Mouse (Mus musculus) embryonic facial prominence, embryonic 11.5 days (tissue): ENCODE data around the gene Dach2. TPM values are rescaled to one million over a fixed set of nuclear protein-coding genes. Genes with fewer than 3 reads are reported as not detected.
"Not testable (repeated sequence)": the region's sequence is repeated elsewhere in the genome, so short reads cannot be mapped to it uniquely, and the experiment has no call there.

Source experiments
- ATAC-seq: fragments of 200-750 bp; cut with Nextera tagmentation; replicated peaks from 2 replicates; pipeline ENCODE4 v1.8.0; 2017; ENCODE audit warnings: low read depth; ENCODE audit not compliant: insufficient number of reproducible peaks, low FRiP score, low TSS enrichment
- DNase-seq: peaks from one replicate; pipeline ENCODE4 v3.0.0-alpha.2; 2015; ENCODE audit warnings: low spot score
- H3K27ac ChIP-seq: fragments of 300-500 bp; sonication (generic); replicated peaks from 2 replicates; pipeline ENCODE4 v1.5.1; 2014; ENCODE audit warnings: mild to moderate bottlenecking, low read depth, low read length, control low read depth
- H3K27me3 ChIP-seq: fragments of 300-500 bp; sonication (generic); 2 replicates; pipeline ENCODE4 v1.6.1; 2014; ENCODE audit warnings: mild to moderate bottlenecking, low read length, moderate library complexity, mixed read lengths; ENCODE audit not compliant: control insufficient read depth, insufficient read depth
- H3K36me3 ChIP-seq: fragments of 300-500 bp; sonication (generic); replicated peaks from 2 replicates; pipeline ENCODE4 v1.6.1; 2014; ENCODE audit warnings: low read depth, mild to moderate bottlenecking, low read length, moderate library complexity, mixed read lengths; ENCODE audit not compliant: control insufficient read depth, insufficient read depth
- H3K4me1 ChIP-seq: fragments of 300-500 bp; sonication (generic); 2 replicates; pipeline ENCODE4 v1.6.1; 2014; ENCODE audit warnings: low read length, mixed read lengths; ENCODE audit not compliant: control insufficient read depth, insufficient read depth
- H3K4me2 ChIP-seq: fragments of 300-500 bp; sonication (generic); 2 replicates; pipeline ENCODE4 v1.6.1; 2014; ENCODE audit warnings: low read depth, mild to moderate bottlenecking, control low read depth, low read length, moderate library complexity
- H3K4me3 ChIP-seq: fragments of 300-500 bp; sonication (generic); 2 replicates; pipeline ENCODE4 v1.5.1; 2014; ENCODE audit warnings: low read depth, low read length, control low read depth
- H3K9ac ChIP-seq: fragments of 300-500 bp; sonication (generic); replicated peaks from 2 replicates; pipeline ENCODE4 v1.6.1; 2014; ENCODE audit warnings: mild to moderate bottlenecking, control low read depth, low read length
- H3K9me3 ChIP-seq: fragments of 300-500 bp; sonication (generic); replicated peaks from 2 replicates; pipeline ENCODE4 v1.6.1; 2016; ENCODE audit warnings: mild to moderate bottlenecking, low read length, inconsistent platforms, mixed read lengths; ENCODE audit not compliant: control insufficient read depth
- whole genome bisulfite sequencing: fragments of 180-500 bp; shearing (Covaris S2); extraction: QIAGEN DNeasy Blood & Tissue Kit; methylation state at CpG from one replicate; pipeline ENCODE4 v1.1.7; 2014; 5-methylcytosine and 5-hydroxymethylcytosine counted together
- polyA plus RNA-seq: library from polyadenylated mRNA; unstranded; fragments of >200 nt; fragmentation: Nextera tagmentation; extraction: Ambion mirVana; gene quantifications from 2 replicates; pipeline ENCODE4 v1.2.1, GENCODE M21; 2014

Dach2 gene
- polyA plus RNA-seq = 6.8 and 8.5 TPM in 2 replicates

DNA sequence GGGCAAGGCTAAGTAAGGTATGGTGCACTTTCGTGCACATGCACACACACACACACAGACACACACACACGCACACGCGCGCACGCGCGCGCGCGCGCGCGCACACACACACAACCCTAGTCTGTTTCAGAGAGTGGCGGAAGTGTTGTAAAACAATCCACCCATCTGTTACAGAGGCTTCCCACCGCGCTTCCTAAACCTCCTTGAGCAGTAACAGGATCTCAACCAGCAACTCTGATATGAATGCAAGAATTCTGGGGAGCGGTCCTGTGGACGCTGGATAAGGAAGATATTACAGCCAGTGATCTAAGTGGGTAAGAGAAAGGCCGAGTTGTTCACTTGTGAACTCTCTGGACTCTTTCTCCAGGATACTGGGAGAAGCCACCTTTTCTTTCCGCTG, at the start of gene Dach2:
Gene Dach2 (plus strand): TSS at position 107 of the 400 bp plus-strand sequence.
- ATAC-seq = peak; percentile 41; the same call in 1 of the 2 replicates
- H3K9ac ChIP-seq = peak within 1 kb of the TSS; percentile 44
- no peaks in the 10 kb centered on the region for H3K36me3 ChIP-seq
- DNase-seq = peak; percentile 51
- WGBS = 16% methylated on average over 21 of the region's 21 CpGs
- H3K4me2 ChIP-seq = peak within 1 kb of the TSS; percentile 62
- no peaks in the 10 kb centered on the region for H3K27me3 ChIP-seq
- H3K9me3 ChIP-seq = no peaks in the 10 kb centered on the region
- no peak within 1 kb of the TSS for H3K27ac ChIP-seq
- H3K4me1 ChIP-seq = no peaks in the 10 kb centered on the region
- H3K4me3 ChIP-seq = peak within 1 kb of the TSS; percentile 47

DNA sequence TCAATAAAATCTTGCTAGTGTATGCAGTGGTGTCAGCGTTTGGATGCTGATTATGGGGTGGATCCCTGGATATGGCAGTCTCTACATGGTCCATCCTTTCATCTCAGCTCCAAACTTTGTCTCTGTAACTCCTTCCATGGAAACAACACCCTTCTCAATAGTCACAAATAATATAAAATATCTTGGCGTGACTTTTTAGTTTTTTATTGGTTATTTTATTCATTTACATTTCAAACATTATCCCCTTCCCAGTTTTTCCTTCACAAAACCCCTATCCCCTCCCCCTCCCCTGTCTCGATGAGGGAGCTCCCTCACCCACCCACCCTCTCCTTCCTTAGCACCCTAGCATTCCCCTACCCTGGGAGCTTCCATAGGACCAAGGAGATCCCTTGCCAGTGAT, 44.9 kb upstream of the Dach2 start:
- not testable (repeated sequence) for H3K27me3 ChIP-seq, H3K9ac ChIP-seq, H3K9me3 ChIP-seq, H3K4me2 ChIP-seq, H3K4me1 ChIP-seq, ATAC-seq, H3K4me3 ChIP-seq, H3K36me3 ChIP-seq, DNase-seq, H3K27ac ChIP-seq
- 75% methylated on average over 2 of the region's 3 CpGs for WGBS

DNA sequence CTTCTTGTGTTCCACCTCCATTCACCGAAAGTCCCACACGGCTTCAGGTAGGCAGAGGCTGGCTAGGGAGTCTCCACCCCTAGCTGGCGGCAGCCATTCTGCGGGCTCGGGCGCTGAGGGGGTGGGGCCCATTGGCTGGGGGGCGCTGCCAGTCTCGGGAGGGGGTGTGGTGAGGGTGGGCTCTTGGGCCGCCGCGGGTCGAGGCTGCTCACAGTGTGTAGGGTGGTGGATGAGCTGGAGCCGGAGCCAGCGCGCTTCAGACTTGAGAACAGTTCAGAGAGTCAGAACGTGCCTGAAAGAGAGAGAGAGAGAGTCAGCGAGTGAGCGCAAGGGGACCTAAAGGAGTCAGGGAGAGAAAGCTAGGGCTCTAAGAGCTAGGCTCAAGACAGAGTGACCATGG, 721 bp downstream of the Dach2 start:
- Histone ChIP-seq H3K4me2 (peak overlapping the region; percentile 62), H3K27ac (no peak overlapping the region), H3K4me3 (peak overlapping the region; percentile 47), H3K27me3 (no peaks in the 10 kb centered on the region), H3K9me3 (no peaks in the 10 kb centered on the region), H3K4me1 (no peaks in the 10 kb centered on the region), H3K36me3 (no peaks in the 10 kb centered on the region), H3K9ac (peak overlapping the region; percentile 44; the same call in 1 of the 2 replicates)
- ATAC-seq (peak; percentile 100), DNase-seq (peak; percentile 82)
- WGBS = 23% methylated on average over 18 of the region's 18 CpGs

DNA sequence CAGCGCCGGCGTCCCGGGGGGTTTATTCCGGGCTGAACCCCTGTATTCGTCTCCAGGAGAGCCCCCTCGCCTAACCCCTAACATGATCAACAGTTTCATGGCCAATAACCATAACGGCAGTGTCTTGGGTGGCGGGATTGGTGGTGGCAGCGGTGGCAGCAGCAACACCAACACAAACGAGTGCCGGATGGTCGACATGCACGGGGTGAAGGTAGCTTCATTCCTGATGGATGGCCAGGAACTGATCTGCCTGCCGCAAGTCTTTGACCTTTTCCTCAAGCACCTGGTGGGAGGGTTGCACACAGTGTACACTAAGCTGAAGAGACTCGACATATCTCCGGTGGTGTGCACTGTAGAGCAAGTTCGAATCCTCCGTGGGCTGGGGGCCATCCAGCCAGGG, 1.2 kb downstream of the Dach2 start:
- Histone ChIP-seq H3K36me3 (no peaks in the 10 kb centered on the region), H3K4me3 (peak overlapping the region; percentile 47), H3K9ac (peak overlapping the region; percentile 44; the same call in 1 of the 2 replicates), H3K4me2 (peak overlapping the region; percentile 62), H3K4me1 (no peaks in the 10 kb centered on the region), H3K9me3 (no peaks in the 10 kb centered on the region), H3K27ac (no peak overlapping the region), H3K27me3 (no peaks in the 10 kb centered on the region)
- DNase-seq = no peak
- WGBS = 25% methylated on average over 19 of the region's 19 CpGs
- ATAC-seq = peak; percentile 21; the same call in 1 of the 2 replicates

DNA sequence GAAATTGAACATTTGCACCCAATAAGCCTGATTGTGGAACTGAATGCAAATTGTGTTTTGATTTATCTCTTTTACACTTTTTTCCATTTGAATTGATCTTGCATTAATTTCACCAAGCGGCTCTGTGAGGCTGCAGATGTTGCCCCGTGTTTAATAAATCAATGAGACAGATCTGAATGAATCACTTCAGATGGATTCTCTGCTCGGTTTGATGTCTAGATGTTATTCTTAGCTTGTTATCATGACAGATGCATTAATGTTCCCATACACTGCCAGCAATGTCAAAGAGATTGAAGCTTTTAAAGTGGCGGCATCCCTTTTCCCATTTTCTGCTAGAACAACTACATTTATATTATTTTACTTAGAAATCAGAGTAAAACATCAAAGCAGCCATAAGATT, 7.0 kb downstream of the Dach2 start:
- Histone ChIP-seq H3K4me1 (no peaks in the 10 kb centered on the region), H3K9me3 (no peaks in the 10 kb centered on the region), H3K36me3 (no peaks in the 10 kb centered on the region), H3K4me2 (no peak overlapping the region), H3K9ac (no peak overlapping the region), H3K27me3 (no peaks in the 10 kb centered on the region), H3K4me3 (no peak overlapping the region), H3K27ac (no peak overlapping the region)
- 59% methylated on average over 4 of the region's 4 CpGs for WGBS
- no peak for DNase-seq
- no peak for ATAC-seq

DNA sequence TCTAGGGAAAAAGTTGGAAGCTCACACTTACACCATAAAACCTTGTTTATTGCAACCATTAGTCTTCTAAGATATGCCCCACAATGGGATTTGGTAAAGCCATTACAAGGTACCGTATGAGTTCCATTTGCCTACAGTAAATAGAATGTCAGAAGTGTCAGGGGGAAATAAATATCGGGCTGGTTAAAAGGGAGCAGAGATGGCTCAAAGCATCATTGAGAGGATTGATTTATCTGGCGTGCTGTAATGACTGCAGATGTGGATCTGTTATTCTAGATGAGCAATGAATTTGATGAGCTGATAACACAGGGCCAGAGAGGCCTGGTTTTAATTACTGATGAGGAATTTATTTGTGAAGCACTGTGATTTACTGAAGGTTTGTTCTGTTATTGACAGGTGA, 40.8 kb downstream of the Dach2 start:
- H3K27me3 ChIP-seq = no peaks in the 10 kb centered on the region
- H3K4me1 ChIP-seq = no peaks in the 10 kb centered on the region
- H3K9me3 ChIP-seq = no peaks in the 10 kb centered on the region
- DNase-seq (no peak), ATAC-seq (no peak)
- no peak overlapping the region for H3K4me2 ChIP-seq
- WGBS = 71% methylated on average over 3 of the region's 3 CpGs
- H3K36me3 ChIP-seq = no peaks in the 10 kb centered on the region
- no peak overlapping the region for H3K4me3 ChIP-seq
- H3K27ac ChIP-seq = no peak overlapping the region
- H3K9ac ChIP-seq = no peak overlapping the region

DNA sequence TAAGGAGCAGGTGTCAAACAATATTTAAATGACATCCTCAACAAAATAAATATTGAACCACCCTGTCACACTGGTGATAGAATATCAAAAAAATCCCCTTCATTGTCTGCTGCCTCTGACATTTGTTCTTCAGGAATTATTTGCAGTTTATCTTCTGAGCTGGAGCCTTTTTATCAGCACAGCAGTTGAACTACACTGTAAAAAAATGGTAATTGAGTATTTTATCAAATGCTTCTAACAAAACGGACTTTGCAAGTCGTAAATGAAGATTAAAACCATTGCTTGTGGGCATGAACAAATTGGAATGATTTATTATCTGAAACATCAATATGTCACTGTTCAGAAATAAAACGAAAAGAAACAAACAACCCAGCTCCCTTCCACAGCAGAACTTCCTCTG, 97.1 kb downstream of the Dach2 start:
- Histone ChIP-seq H3K36me3 (no peaks in the 10 kb centered on the region), H3K27me3 (no peaks in the 10 kb centered on the region), H3K4me3 (no peak overlapping the region), H3K4me2 (no peak overlapping the region), H3K9me3 (no peaks in the 10 kb centered on the region), H3K9ac (no peak overlapping the region), H3K27ac (no peak overlapping the region), H3K4me1 (no peaks in the 10 kb centered on the region)
- ATAC-seq = no peak
- no peak for DNase-seq
- WGBS = 70% methylated on average over 3 of the region's 3 CpGs

DNA sequence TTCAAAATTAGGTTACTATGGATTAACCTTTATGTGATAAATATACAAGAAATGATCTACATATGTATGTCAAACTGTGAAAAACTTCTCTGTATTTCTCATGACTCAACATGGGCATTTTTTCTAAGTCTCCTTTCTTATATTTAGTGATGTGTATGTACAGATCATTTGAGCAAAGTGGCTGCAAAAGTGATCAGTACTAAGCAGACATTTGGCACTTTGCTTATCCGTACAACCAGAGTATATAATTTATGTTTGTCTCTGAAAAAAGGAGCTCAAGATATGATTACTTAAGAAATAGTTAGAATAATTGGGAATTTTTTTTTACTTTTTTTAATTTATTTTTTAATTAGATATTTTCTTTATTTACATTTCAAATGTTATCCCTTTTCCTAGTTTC, 111.4 kb downstream of the Dach2 start:
- H3K36me3 ChIP-seq = no peaks in the 10 kb centered on the region
- H3K4me2 ChIP-seq = no peak overlapping the region
- no peak overlapping the region for H3K4me3 ChIP-seq
- DNase-seq = no peak
- no peaks in the 10 kb centered on the region for H3K4me1 ChIP-seq
- H3K27ac ChIP-seq = no peak overlapping the region
- no peak for ATAC-seq
- WGBS = 92% methylated on average over 1 of the region's 1 CpGs
- H3K27me3 ChIP-seq = no peaks in the 10 kb centered on the region
- no peak overlapping the region for H3K9ac ChIP-seq
- H3K9me3 ChIP-seq = no peaks in the 10 kb centered on the region
